9 mouse cellular contexts compared by ENCODE assay signal in genomic region chr6:101593782-101594641, GRCm38 (mm10).
DNase-seq lines count a peak whose midpoint lies in the region; ATAC-seq lines count a peak whose summit lies in the region.
"Had no signal": no experiment of that assay in that cellular context is flagged by ENCODE, and none has a peak within 500 bp of the region (broad histone marks: within the 10 kb centered on the region; RNA-seq: fewer than 3 reads in every experiment).

No protein-coding gene starts in this region.

- no peaks in the 10 kb centered on the region for H3K4me1 ChIP-seq in forebrain, embryonic 14.5 days (ENCODE audit: control insufficient read depth, insufficient read depth, low read length)
- no peaks in the 10 kb centered on the region for H3K4me1 ChIP-seq in forebrain, embryonic 11.5 days (replicated peaks; ENCODE audit: control insufficient read depth, insufficient read depth, low read length)

- H3K27ac ChIP-seq in forebrain, embryonic 14.5 days (ENCODE audit: low read depth, low read length), result no peak overlapping the region
- no peak overlapping the region for H3K27ac ChIP-seq in forebrain, embryonic 11.5 days (ENCODE audit: low read depth, low read length)
- H3K27ac ChIP-seq: left cerebral cortex, adult 2 months had no signal

- no peaks in the 10 kb centered on the region for H3K27me3 ChIP-seq in forebrain, embryonic 14.5 days (replicated peaks; ENCODE audit: control insufficient read depth, insufficient read depth, low read length)
- no peaks in the 10 kb centered on the region for H3K27me3 ChIP-seq in forebrain, embryonic 11.5 days (ENCODE audit: control insufficient read depth, insufficient read depth, low read length)

- no peak overlapping the region for H3K4me3 ChIP-seq in forebrain, embryonic 14.5 days (ENCODE audit: low read depth, low read length)
- H3K4me3 ChIP-seq in forebrain, embryonic 11.5 days (ENCODE audit: low read depth, low read length), result no peak overlapping the region
- H3K4me3 ChIP-seq: left cerebral cortex, adult 2 months had no signal

- H3K9ac ChIP-seq in forebrain, embryonic 14.5 days (ENCODE audit: low read length), result no peak overlapping the region
- H3K9ac ChIP-seq in forebrain, embryonic 11.5 days (ENCODE audit: low read length), result no peak overlapping the region

- H3K36me3 ChIP-seq in forebrain, embryonic 14.5 days (ENCODE audit: control insufficient read depth, insufficient read depth, low read length), result no peaks in the 10 kb centered on the region
- no peaks in the 10 kb centered on the region for H3K36me3 ChIP-seq in forebrain, embryonic 11.5 days (ENCODE audit: control insufficient read depth, insufficient read depth, low read length)

- H3K9me3 ChIP-seq in forebrain, embryonic 14.5 days (replicated peaks; ENCODE audit: control insufficient read depth, low read length), result no peaks in the 10 kb centered on the region
- no peaks in the 10 kb centered on the region for H3K9me3 ChIP-seq in forebrain, embryonic 11.5 days (ENCODE audit: control insufficient read depth, low read length)

- peak; percentile 46 for DNase-seq in forebrain, embryonic 14.5 days (ENCODE audit: low spot score)
- DNase-seq in forebrain, embryonic 11.5 days (ENCODE audit: low spot score), result no peak
- peak; percentile 17 to 26 for DNase-seq in left cerebral cortex, adult 18-20 months (ENCODE audit: low spot score in 2 of 2)
- no peak for DNase-seq in left cerebral cortex, adult 8-10 months (ENCODE audit: low spot score in 2 of 2)
- DNase-seq in brain, adult 2 months (ENCODE audit: low read depth, low spot score), result peak; percentile 57
- peak; percentile 4 to 54 for DNase-seq in layer of hippocampus, postnatal 14 days (ENCODE audit: low spot score in 2 of 2)
- no peak for DNase-seq in retina, embryonic 14.5 days (ENCODE audit: low spot score)

- no peak for ATAC-seq in forebrain, embryonic 14.5 days
- ATAC-seq in forebrain, embryonic 11.5 days (replicated peaks; ENCODE audit: low FRiP score), result no peak
- ATAC-seq in erythroid progenitor cell, adult 5-6 weeks (replicated peaks; ENCODE audit: low FRiP score, poor library complexity, severe bottlenecking), result no peak

- no peak overlapping the region for H3K4me2 ChIP-seq in forebrain, embryonic 14.5 days (ENCODE audit: low read length)
- no peak overlapping the region for H3K4me2 ChIP-seq in forebrain, embryonic 11.5 days (ENCODE audit: low read depth, low read length, severe bottlenecking)

- 76% methylated on average over 12 of the region's 12 CpGs for WGBS in forebrain, embryonic 14.5 days
- WGBS in forebrain, embryonic 11.5 days, result 83% methylated on average over 12 of the region's 12 CpGs

Comparison
In these comparisons a context has a peak if more than half of its experiments do, and no peak if none do; other contexts are left out.
1. DNase-seq: peak in forebrain, embryonic 14.5 days (single experiment), left cerebral cortex, adult 18-20 months (2 of 2), brain, adult 2 months (single experiment) and layer of hippocampus, postnatal 14 days (2 of 2); none in forebrain, embryonic 11.5 days (single experiment), left cerebral cortex, adult 8-10 months (0 of 2) and retina, embryonic 14.5 days (single experiment).